Mouse (Mus musculus): ENCODE data around the gene Il34.

Il34 gene

DNA sequence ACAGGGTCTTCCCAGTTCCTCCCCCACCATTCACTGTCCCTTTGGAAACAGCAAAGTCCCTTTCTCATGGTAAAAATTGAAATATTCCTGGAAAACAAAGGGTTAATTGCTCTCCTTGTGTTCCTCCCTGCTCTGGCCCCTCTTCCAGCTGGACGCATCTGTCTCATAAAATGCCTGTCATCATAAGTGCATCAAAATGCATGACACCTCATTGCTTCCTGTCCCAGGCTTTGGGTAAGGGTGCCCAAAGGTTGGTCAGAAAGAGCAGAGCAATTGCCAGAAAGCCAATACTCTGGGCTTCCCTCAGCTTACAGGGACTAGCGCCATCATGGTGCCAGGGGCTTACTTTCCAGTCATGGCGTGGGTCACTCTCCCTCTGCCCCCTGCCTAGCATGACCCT is 95.1 kb downstream of the Il34 start:
- CTCF ChIA-PET: interaction anchor here (0.6 kb wide), 1 partner anchor 628 kb away, joined by 4 read pairs; no protein-coding TSS in a partner anchor

GRCm38 (mm10) chr8:110708429-110708828 is 97.3 kb downstream of the Il34 start:
- CTCF ChIA-PET: no interaction called here

DNA sequence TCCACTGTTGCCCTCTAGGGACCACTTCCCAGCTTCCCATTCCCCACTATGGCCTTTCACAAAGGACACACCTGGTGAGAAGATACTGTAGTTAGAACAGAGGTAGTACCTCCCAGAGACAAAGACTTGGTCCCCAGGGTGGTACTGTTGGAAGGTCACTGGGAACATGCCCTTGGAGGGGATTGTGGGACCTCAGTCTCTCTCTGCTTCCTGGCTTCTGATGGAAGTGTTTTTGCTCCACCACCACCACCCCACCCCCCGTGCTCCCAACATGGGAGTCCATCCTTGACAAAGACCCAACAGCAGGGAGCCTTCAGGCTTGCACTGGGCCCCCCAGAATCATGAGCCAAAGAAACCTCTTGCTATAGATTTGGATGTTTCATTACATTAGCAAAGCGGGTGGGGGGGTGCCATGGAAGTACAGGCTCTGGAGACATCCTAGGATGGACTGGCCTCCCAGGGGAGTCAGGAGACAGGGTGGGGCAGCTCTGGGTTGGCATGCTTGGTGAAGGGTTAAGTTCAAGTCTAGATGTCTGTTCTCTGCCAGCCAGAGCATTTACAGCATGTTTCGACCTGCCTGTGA is 99.3 kb downstream of the Il34 start:
- CTCF ChIA-PET: no interaction called here

GRCm38 (mm10) chr8:110705391-110706287 is 100.1 kb downstream of the Il34 start:
- CTCF ChIA-PET: no interaction called here

GRCm38 (mm10) chr8:110704103-110704502 is 101.6 kb downstream of the Il34 start:
- CTCF ChIA-PET: no interaction called here

- CTCF ChIA-PET: no interaction called here
Measured at GRCm38 (mm10) chr8:110703460-110704061, 102.2 kb downstream of the Il34 start.

- CTCF ChIA-PET: no interaction called here
Measured at GRCm38 (mm10) chr8:110702636-110703459, 102.9 kb downstream of the Il34 start.

GRCm38 (mm10) chr8:110700561-110700960 is 105.2 kb downstream of the Il34 start:
- CTCF ChIA-PET: no interaction called here

GRCm38 (mm10) chr8:110699501-110699900 is 106.2 kb downstream of the Il34 start:
- CTCF ChIA-PET: no interaction called here

- CTCF ChIA-PET: no interaction called here
Measured at GRCm38 (mm10) chr8:110698098-110698497, 107.6 kb downstream of the Il34 start.

DNA sequence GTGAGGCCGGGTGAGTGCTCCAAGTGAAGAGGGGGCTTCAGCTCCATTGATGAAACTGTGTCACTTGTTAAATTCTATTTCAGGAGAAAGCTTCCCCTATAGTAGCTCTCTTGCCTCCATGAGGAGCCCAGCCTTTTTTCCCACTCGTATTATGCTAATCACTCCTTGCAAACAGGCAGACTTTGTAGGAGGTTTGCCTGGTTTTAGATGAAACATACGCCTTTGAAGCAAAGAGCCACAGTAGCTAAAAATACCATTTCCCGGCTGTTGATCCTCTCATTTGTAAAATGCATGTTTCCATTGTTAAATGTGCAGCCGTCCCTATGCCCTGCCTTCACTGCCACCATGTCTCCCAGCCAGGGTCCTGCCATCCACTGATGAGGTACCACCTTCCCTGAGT is 108.2 kb downstream of the Il34 start:
- CTCF ChIA-PET: no interaction called here

- CTCF ChIA-PET: interaction anchor here (0.5 kb wide), 1 partner anchor 54 kb away, joined by 3 read pairs; no protein-coding TSS in a partner anchor
Measured at GRCm38 (mm10) chr8:110696051-110696450, 109.7 kb downstream of the Il34 start.

DNA sequence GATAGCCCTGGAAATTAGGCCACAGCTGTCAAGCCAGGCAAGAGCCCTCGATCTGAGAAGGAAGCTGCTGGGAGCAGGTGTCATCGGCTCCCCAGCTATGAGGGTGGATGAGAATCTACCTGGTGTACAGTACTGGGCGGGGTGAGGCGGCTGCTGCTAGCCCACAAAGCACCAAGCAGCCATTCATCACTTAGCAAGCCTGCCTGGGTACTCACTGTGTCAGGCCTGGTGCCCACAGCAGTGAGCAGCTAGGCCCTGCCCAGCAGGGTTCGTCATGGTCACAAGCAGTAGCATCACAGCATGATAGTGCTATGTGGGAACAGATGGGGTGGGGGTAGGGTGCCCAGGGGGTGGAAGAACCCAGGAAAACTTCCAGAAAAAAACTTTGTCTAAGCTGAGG is 110.3 kb downstream of the Il34 start:
- CTCF ChIA-PET: no interaction called here

DNA sequence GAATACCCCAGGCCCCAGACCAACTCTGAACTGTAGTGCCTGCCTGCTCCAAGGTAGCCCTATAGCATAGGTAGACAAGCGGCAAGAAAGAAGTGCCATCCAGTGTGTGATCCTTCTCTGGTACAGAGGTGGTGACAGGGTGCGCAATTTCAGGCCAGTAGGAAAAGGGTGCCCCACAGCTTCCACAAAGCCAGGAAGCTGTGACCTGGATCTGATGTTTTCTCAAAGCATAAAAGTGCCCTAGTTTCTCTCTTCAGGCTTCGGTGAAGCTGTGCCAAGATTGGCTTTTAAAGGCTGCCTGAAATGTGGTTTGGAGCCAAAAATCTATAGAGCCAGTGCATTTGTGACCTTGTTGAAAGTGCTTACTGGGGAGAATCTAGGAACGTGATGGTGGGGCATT is 110.9 kb downstream of the Il34 start:
- CTCF ChIA-PET: no interaction called here

GRCm38 (mm10) chr8:110694226-110694625 is 111.5 kb downstream of the Il34 start:
- CTCF ChIA-PET: no interaction called here
